Mouse (Mus musculus): ENCODE measurements at regions not wholly inside any gene's neighbourhood (a gene's known extent, or its start where the extent isn't known, plus 50 kb on each side); places are given as distances from the start of the nearest gene placed in this dataset.

GRCm38 (mm10) chr15:70982719-70983118, 2851.6 kb upstream of the Gm6569 start:
- DNase-seq (ENCODE audit: extremely low read depth, low read depth, low spot score): no peak

GRCm38 (mm10) chr15:70987973-70988570, 2846.3 kb upstream of the Gm6569 start:
- no peak for DNase-seq (ENCODE audit: extremely low read depth, low read depth, low spot score)

- DNase-seq (ENCODE audit: extremely low read depth, low read depth, low spot score): no peak
Measured at GRCm38 (mm10) chr15:70993397-70993796, 2841.0 kb upstream of the Gm6569 start.

GRCm38 (mm10) chr15:71010362-71010761, 2824.0 kb upstream of the Gm6569 start:
- no peak for DNase-seq (ENCODE audit: extremely low read depth, low read depth, low spot score)

GRCm38 (mm10) chr15:71010773-71011172, 2823.6 kb upstream of the Gm6569 start:
- DNase-seq (ENCODE audit: extremely low read depth, low read depth, low spot score): no peak

GRCm38 (mm10) chr15:71054251-71054852, 2780.0 kb upstream of the Gm6569 start:
- no peak for DNase-seq (ENCODE audit: extremely low read depth, low read depth, low spot score)

GRCm38 (mm10) chr15:71086367-71086997, 2747.9 kb upstream of the Gm6569 start:
- DNase-seq (ENCODE audit: extremely low read depth, low read depth, low spot score): no peak

GRCm38 (mm10) chr15:71099111-71099510, 2735.2 kb upstream of the Gm6569 start:
- DNase-seq (ENCODE audit: extremely low read depth, low read depth, low spot score): no peak

GRCm38 (mm10) chr15:71129802-71130201, 2704.6 kb upstream of the Gm6569 start:
- DNase-seq (ENCODE audit: extremely low read depth, low read depth, low spot score): no peak

GRCm38 (mm10) chr15:71157680-71158079, 2676.7 kb upstream of the Gm6569 start:
- no peak for DNase-seq (ENCODE audit: extremely low read depth, low read depth, low spot score)

GRCm38 (mm10) chr15:71162097-71162496, 2672.3 kb upstream of the Gm6569 start:
- DNase-seq (ENCODE audit: extremely low read depth, low read depth, low spot score): no peak

- peak; percentile 7 for DNase-seq (ENCODE audit: extremely low read depth, low read depth, low spot score)
Measured at GRCm38 (mm10) chr15:71195011-71195739, 2639.2 kb upstream of the Gm6569 start.

GRCm38 (mm10) chr15:71240647-71241351, 2593.6 kb upstream of the Gm6569 start:
- DNase-seq (ENCODE audit: extremely low read depth, low read depth, low spot score): no peak

GRCm38 (mm10) chr15:71243539-71243938, 2590.8 kb upstream of the Gm6569 start:
- peak; percentile 96 for DNase-seq (ENCODE audit: extremely low read depth, low read depth, low spot score)

GRCm38 (mm10) chr15:71275876-71276565, 2558.3 kb upstream of the Gm6569 start:
- DNase-seq (ENCODE audit: extremely low read depth, low read depth, low spot score): no peak

- no peak for DNase-seq (ENCODE audit: extremely low read depth, low read depth, low spot score)
Measured at GRCm38 (mm10) chr15:71276566-71276912, 2557.8 kb upstream of the Gm6569 start.

- peak; percentile 68 for DNase-seq (ENCODE audit: extremely low read depth, low read depth, low spot score)
Measured at GRCm38 (mm10) chr15:71277388-71277787, 2557.0 kb upstream of the Gm6569 start.

- no peak for DNase-seq (ENCODE audit: extremely low read depth, low read depth, low spot score)
Measured at GRCm38 (mm10) chr15:71283775-71284174, 2550.6 kb upstream of the Gm6569 start.

GRCm38 (mm10) chr15:71302541-71302940, 2531.8 kb upstream of the Gm6569 start:
- DNase-seq (ENCODE audit: extremely low read depth, low read depth, low spot score): no peak

GRCm38 (mm10) chr15:71310230-71310629, 2524.1 kb upstream of the Gm6569 start:
- DNase-seq (ENCODE audit: extremely low read depth, low read depth, low spot score): no peak

- no peak for DNase-seq (ENCODE audit: extremely low read depth, low read depth, low spot score)
Measured at GRCm38 (mm10) chr15:71326596-71326995, 2507.8 kb upstream of the Gm6569 start.

All from fat pad, adult 2 months (tissue).